Mouse (Mus musculus): Measurements from ENCODE around the gene Fuom. TPM values are rescaled to one million over a fixed set of nuclear protein-coding genes. Genes with fewer than 3 reads are reported as not detected.
A peak's percentile ranks its signal among the peaks of the same experiment; 100 is the strongest.

The Fuom gene
- polyA plus RNA-seq, 1 experiment from 2014 or later, result 15.8 TPM

DNA sequence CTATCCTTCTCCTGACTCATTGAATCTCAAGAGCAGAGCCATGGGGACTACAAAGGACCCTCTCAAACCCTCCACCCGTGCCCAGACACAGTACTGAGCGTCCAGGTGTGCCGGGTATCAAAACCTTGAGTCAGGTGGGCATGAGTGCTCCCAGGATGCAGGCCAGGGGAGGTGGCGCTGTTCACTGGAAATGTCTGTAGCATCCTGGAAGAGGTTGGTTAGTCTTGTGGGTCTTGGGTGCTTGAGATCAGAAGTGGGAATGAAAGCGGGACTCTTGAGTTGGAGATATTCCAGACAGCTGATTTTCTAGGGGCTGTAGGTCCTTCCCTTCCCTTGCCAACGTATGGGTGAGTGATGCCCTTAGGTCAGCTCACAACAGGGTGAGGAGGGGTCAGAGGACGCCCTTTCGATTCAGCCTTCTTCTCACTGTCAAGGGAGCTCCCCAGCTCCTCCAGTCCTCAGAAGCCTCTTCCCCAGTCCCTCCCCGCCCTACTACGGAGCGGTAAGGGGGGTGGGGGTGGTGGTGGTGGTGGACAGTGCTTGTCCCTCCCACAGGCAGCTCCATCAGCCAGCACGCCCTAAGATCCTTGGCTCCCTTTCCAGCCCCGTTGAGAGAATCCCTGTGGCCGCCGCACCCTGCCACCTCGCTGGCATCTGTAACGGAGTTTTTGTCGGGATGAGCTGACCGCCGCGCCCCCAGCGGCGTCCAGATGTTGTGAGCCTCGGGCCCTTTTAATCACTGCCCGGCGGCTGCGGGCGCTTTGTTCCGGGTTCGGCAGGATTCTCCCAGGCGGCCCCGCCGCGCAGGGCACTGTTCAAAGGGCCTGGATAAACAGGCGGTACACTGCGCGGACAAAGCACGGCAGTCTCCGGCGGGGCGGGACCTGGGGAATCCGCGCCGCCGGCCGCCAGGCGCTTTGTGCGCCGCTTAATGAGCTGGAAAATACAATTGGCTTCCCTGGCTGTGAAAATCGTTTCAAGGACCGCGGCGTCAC is 44.5 kb downstream of the Fuom start:
- peak overlapping the region; percentile 64 for H3K4me2 ChIP-seq (ENCODE audit: low read depth, low read length, severe bottlenecking)
- no peaks in the 10 kb centered on the region for H3K9me3 ChIP-seq (ENCODE audit: control insufficient read depth, low read length)
- WGBS, result 2% methylated on average over 53 of the region's 53 CpGs
- peak overlapping the region; percentile 52 for H3K27ac ChIP-seq (ENCODE audit: low read depth, low read length)
- H3K36me3 ChIP-seq (ENCODE audit: control insufficient read depth, insufficient read depth, low read length), result no peaks in the 10 kb centered on the region
- peak overlapping the region; percentile 31 for H3K4me3 ChIP-seq (ENCODE audit: low read depth, low read length)
- H3K9ac ChIP-seq (ENCODE audit: low read length), result peak overlapping the region; percentile 54
- H3K27me3 ChIP-seq (ENCODE audit: control insufficient read depth, insufficient read depth, low read length), result peaks cover 57% of the 10 kb centered on the region
- peak; percentile 94 for DNase-seq (ENCODE audit: low spot score)
- H3K4me1 ChIP-seq (replicated peaks; ENCODE audit: control insufficient read depth, insufficient read depth, low read length), result peaks cover 23% of the 10 kb centered on the region
- ATAC-seq (replicated peaks; ENCODE audit: low FRiP score), result peak; percentile 80

DNA sequence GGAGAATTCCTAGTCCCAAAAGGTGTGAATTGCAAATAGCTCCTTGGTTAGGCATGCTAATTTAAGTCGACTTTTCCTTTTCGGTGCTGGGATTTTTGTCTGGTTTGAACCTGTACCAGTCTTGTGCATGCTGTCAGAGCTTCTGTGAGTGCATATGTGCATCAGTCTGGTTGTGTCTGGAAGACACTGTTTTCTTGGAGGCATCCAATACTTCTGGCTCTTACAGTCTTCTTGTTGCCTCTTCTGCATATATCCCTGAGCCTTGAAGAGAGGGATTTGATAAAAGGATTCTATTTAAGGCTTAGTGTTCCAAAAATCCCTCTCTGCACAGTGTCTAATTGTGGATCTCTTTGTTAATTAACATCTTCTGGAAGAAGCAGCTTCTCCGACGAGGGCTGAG is 48.1 kb downstream of the Fuom start:
- H3K4me1 ChIP-seq (replicated peaks; ENCODE audit: control insufficient read depth, insufficient read depth, low read length), result peaks cover 14% of the 10 kb centered on the region

DNA sequence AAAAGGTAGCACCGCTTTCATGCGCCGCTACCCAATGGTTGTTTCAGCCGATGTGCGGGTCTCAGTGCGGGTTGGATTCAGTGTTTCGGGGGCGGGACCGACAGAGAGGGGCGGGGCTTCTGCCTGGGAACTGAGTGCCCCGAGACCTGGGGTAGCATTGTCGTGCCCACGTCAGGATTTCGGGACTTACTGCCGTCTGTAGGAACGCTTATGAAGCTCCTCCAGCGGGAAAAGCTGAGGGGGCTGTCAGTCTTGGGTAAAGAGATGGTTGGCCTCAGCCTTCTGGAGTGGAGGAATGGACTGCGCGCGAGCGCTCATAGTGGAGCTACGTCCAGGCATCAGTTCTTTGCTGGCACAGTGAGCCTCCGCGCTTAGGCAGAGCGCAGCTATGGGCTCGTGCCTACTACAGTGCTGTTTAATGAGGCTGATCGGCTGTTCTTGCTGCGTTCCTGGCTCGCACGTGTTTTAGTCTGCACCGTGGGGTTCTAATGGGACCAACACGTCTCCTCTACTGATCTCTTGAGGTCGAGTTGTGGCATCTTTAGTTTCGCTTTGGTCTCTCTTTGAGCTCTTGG is 53.0 kb downstream of the Fuom start:
- WGBS, result under 1% methylated on average over 34 of the region's 34 CpGs
- DNase-seq (ENCODE audit: low spot score) (peak; percentile 71), ATAC-seq (replicated peaks; ENCODE audit: low FRiP score) (peak; percentile 71)
- H3K36me3 ChIP-seq (ENCODE audit: control insufficient read depth, insufficient read depth, low read length), result no peaks in the 10 kb centered on the region
- H3K27me3 ChIP-seq (ENCODE audit: control insufficient read depth, insufficient read depth, low read length), result peaks cover 88% of the 10 kb centered on the region
- no peak overlapping the region for H3K9ac ChIP-seq (ENCODE audit: low read length)
- peak overlapping the region; percentile 31 for H3K4me3 ChIP-seq (ENCODE audit: low read depth, low read length)
- H3K4me2 ChIP-seq (ENCODE audit: low read depth, low read length, severe bottlenecking), result peak overlapping the region; percentile 44
- no peak overlapping the region for H3K27ac ChIP-seq (ENCODE audit: low read depth, low read length)
- no peaks in the 10 kb centered on the region for H3K9me3 ChIP-seq (ENCODE audit: control insufficient read depth, low read length)
- H3K4me1 ChIP-seq (replicated peaks; ENCODE audit: control insufficient read depth, insufficient read depth, low read length), result peaks cover 17% of the 10 kb centered on the region; the same call in 1 of the 2 replicates

More for the DNA sequence above, 48.1 kb downstream of the Fuom start:
- Histone ChIP-seq H3K4me3 (ENCODE audit: low read depth, low read length) (no peak overlapping the region), H3K9ac (ENCODE audit: low read length) (no peak overlapping the region), H3K27me3 (ENCODE audit: control insufficient read depth, insufficient read depth, low read length) (peaks cover 75% of the 10 kb centered on the region), H3K9me3 (ENCODE audit: control insufficient read depth, low read length) (no peaks in the 10 kb centered on the region), H3K36me3 (ENCODE audit: control insufficient read depth, insufficient read depth, low read length) (no peaks in the 10 kb centered on the region), H3K27ac (ENCODE audit: low read depth, low read length) (no peak overlapping the region), H3K4me2 (ENCODE audit: low read depth, low read length, severe bottlenecking) (no peak overlapping the region)
- DNase-seq (ENCODE audit: low spot score) (no peak), ATAC-seq (replicated peaks; ENCODE audit: low FRiP score) (no peak)
- WGBS, result 75% methylated on average over 4 of the region's 4 CpGs

DNA sequence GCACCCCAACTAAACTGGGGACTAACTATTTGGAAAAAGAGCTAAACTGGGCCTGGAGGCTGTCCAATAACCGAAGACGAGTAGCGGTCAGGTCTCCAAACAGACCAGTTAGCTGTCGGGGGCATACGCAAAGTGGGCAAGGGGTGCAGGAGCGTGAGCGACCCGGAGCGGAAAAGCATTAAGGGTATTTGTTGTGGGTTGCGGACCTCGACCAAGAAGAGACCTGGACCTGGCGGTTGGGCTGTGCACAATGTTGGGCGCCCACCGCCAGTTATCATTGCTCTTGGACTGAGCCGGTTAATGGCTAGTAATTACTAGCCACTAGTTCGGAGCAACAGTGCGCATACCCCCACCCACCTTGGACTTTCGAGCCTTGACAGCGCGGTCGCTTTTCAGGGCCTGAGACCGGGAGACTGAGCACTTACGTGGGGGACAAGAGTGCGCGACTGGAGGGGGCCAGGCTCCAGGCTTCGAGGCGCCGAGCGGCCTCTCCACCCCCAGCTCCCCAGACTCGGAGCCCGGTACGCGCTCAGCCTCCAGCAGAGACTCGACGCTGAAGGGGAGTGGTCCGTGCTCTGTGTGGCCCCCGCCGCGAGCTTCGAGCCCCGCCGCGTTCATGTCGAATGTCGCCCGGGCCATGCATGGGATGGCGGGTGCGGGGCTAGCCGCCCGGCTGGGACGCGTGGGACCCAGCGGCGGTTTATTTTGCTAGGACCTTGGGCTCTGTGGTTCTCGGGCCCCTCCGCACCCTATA is 53.7 kb downstream of the Fuom start, which contains the start of gene Msx3:
Gene Msx3, minus strand, starts transcription at position 729 of the 754 bp plus-strand sequence.
- Histone ChIP-seq H3K9ac (ENCODE audit: low read length) (peak within 1 kb of the TSS; percentile 17; the same call in 1 of the 2 replicates), H3K4me3 (ENCODE audit: low read depth, low read length) (peak within 1 kb of the TSS; percentile 31), H3K27ac (ENCODE audit: low read depth, low read length) (no peak within 1 kb of the TSS), H3K36me3 (ENCODE audit: control insufficient read depth, insufficient read depth, low read length) (no peaks in the 10 kb centered on the region), H3K4me2 (ENCODE audit: low read depth, low read length, severe bottlenecking) (peak within 1 kb of the TSS; percentile 44), H3K4me1 (replicated peaks; ENCODE audit: control insufficient read depth, insufficient read depth, low read length) (peaks cover 17% of the 10 kb centered on the region; the same call in 1 of the 2 replicates), H3K9me3 (ENCODE audit: control insufficient read depth, low read length) (no peaks in the 10 kb centered on the region), H3K27me3 (ENCODE audit: control insufficient read depth, insufficient read depth, low read length) (peaks cover 85% of the 10 kb centered on the region)
- WGBS, result under 1% methylated on average over 56 of the region's 56 CpGs
- DNase-seq (ENCODE audit: low spot score), result peak; percentile 60
- peak; percentile 53 for ATAC-seq (replicated peaks; ENCODE audit: low FRiP score)

DNA sequence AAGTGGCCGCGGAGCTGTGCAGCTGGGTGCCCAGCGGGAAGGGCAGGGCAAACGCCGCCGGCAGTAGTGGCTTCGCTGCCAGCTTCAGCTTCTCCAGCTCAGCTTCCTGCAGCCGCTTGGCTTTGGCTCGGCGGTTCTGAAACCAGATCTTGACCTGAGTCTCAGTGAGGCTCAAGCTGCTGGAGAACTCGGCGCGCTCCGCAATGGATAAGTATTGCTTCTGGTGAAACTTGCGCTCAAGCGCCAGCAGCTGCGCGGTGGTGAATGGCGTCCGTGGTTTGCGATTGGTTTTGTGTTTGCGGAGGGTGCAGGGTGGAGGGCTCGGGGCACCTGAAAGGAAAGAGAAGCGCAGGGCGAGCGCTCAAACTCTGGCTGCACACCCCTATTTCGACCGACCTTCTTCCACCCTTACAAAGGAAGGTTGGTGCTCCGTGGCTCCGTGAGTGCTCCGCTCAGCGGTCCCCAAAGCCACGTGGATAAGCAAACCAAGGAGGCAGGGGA is 54.4 kb downstream of the Fuom start:
- Histone ChIP-seq H3K9me3 (ENCODE audit: control insufficient read depth, low read length) (no peaks in the 10 kb centered on the region), H3K4me2 (ENCODE audit: low read depth, low read length, severe bottlenecking) (peak overlapping the region; percentile 44), H3K36me3 (ENCODE audit: control insufficient read depth, insufficient read depth, low read length) (no peaks in the 10 kb centered on the region), H3K4me1 (replicated peaks; ENCODE audit: control insufficient read depth, insufficient read depth, low read length) (peaks cover 17% of the 10 kb centered on the region; the same call in 1 of the 2 replicates), H3K27me3 (ENCODE audit: control insufficient read depth, insufficient read depth, low read length) (peaks cover 81% of the 10 kb centered on the region), H3K4me3 (ENCODE audit: low read depth, low read length) (peak overlapping the region; percentile 31), H3K9ac (ENCODE audit: low read length) (peak overlapping the region; percentile 17; the same call in 1 of the 2 replicates), H3K27ac (ENCODE audit: low read depth, low read length) (no peak overlapping the region)
- ATAC-seq (replicated peaks; ENCODE audit: low FRiP score), result no peak; the same call in 1 of the 2 replicates
- peak; percentile 70 for DNase-seq (ENCODE audit: low spot score)
- under 1% methylated on average over 33 of the region's 33 CpGs for WGBS

Other genes starting within 250 kb of the Fuom start
- 0.44 and 0.59 TPM in 2 replicates for gene Kndc1, start 207.7 kb downstream of the Fuom start, polyA plus RNA-seq (2014; fragmentation: Nextera tagmentation; extraction: Ambion mirVana)
- gene Utf1, start 158.7 kb downstream of the Fuom start, polyA plus RNA-seq (2014; fragmentation: Nextera tagmentation; extraction: Ambion mirVana), result not detected in 2 replicates
- 0.35 and 0.77 TPM in 2 replicates for gene 6430531B16Rik, start 123.7 kb downstream of the Fuom start, polyA plus RNA-seq (2014; fragmentation: Nextera tagmentation; extraction: Ambion mirVana)
- gene Adam8, start 109.9 kb downstream of the Fuom start, polyA plus RNA-seq (2014; fragmentation: Nextera tagmentation; extraction: Ambion mirVana), result 3.0 and 3.6 TPM in 2 replicates
- gene Zfp511, start 66.0 kb downstream of the Fuom start, polyA plus RNA-seq (2014; fragmentation: Nextera tagmentation; extraction: Ambion mirVana), result 42.6 and 48.2 TPM in 2 replicates
- gene Tubgcp2, start 65.8 kb downstream of the Fuom start, polyA plus RNA-seq (2014; fragmentation: Nextera tagmentation; extraction: Ambion mirVana), result 75.6 and 78.0 TPM in 2 replicates
- gene Msx3, start 53.4 kb downstream of the Fuom start, polyA plus RNA-seq (2014; fragmentation: Nextera tagmentation; extraction: Ambion mirVana), result 2.4 and 2.6 TPM in 2 replicates
- gene Caly, start 19.9 kb downstream of the Fuom start, polyA plus RNA-seq (2014; fragmentation: Nextera tagmentation; extraction: Ambion mirVana), result 7.2 and 7.9 TPM in 2 replicates
- gene Prap1, start 9.0 kb downstream of the Fuom start, polyA plus RNA-seq (2014; fragmentation: Nextera tagmentation; extraction: Ambion mirVana), result not detected in 2 replicates
- gene Paox, start 13.4 kb upstream of the Fuom start, polyA plus RNA-seq (2014; fragmentation: Nextera tagmentation; extraction: Ambion mirVana), result 12.4 and 13.0 TPM in 2 replicates
- 143 and 147 TPM in 2 replicates for gene Echs1, start 14.0 kb upstream of the Fuom start, polyA plus RNA-seq (2014; fragmentation: Nextera tagmentation; extraction: Ambion mirVana)
- gene Mtg1, start 35.1 kb upstream of the Fuom start, polyA plus RNA-seq (2014; fragmentation: Nextera tagmentation; extraction: Ambion mirVana), result 27.8 and 34.1 TPM in 2 replicates
- 0.68 and 0.71 TPM in 2 replicates for gene Sprn, start 52.4 kb upstream of the Fuom start, polyA plus RNA-seq (2014; fragmentation: Nextera tagmentation; extraction: Ambion mirVana)
- gene Olfr522, start 62.3 kb upstream of the Fuom start, polyA plus RNA-seq (2014; fragmentation: Nextera tagmentation; extraction: Ambion mirVana), result not detected in 2 replicates
- gene Olfr523, start 70.8 kb upstream of the Fuom start, polyA plus RNA-seq (2014; fragmentation: Nextera tagmentation; extraction: Ambion mirVana), result not detected in 2 replicates
- gene Olfr524, start 103.5 kb upstream of the Fuom start, polyA plus RNA-seq (2014; fragmentation: Nextera tagmentation; extraction: Ambion mirVana), result not detected in 2 replicates
- gene Cd163l1, start 115.8 kb upstream of the Fuom start, polyA plus RNA-seq (2014; fragmentation: Nextera tagmentation; extraction: Ambion mirVana), result 0.05 TPM in 1 of 2 replicates, not detected in the other
- gene 5830411N06Rik, start 144.8 kb upstream of the Fuom start, polyA plus RNA-seq (2014; fragmentation: Nextera tagmentation; extraction: Ambion mirVana), result not detected in 2 replicates
- gene Olfr525, start 218.4 kb upstream of the Fuom start, polyA plus RNA-seq (2014; fragmentation: Nextera tagmentation; extraction: Ambion mirVana), result not detected in 2 replicates
- gene Olfr527, start 231.6 kb upstream of the Fuom start, polyA plus RNA-seq (2014; fragmentation: Nextera tagmentation; extraction: Ambion mirVana), result not detected in 2 replicates

Data from forebrain, embryonic 11.5 days (tissue).